Mouse (Mus musculus) c-Kit-positive CD71-positive TER-119-positive erythroid progenitor cells, embryonic 14.5 days (primary cell): Measurements from ENCODE around the gene Cnnm3.
"Not testable (repeated sequence)": the region's sequence is repeated elsewhere in the genome, so short reads cannot be mapped to it uniquely, and the experiment has no call there.

Experiments
- DNase-seq: peaks from one replicate; pipeline ENCODE4 v3.0.0-alpha.2; 2013; ENCODE audit warnings: low spot score

Gene Cnnm3

DNA sequence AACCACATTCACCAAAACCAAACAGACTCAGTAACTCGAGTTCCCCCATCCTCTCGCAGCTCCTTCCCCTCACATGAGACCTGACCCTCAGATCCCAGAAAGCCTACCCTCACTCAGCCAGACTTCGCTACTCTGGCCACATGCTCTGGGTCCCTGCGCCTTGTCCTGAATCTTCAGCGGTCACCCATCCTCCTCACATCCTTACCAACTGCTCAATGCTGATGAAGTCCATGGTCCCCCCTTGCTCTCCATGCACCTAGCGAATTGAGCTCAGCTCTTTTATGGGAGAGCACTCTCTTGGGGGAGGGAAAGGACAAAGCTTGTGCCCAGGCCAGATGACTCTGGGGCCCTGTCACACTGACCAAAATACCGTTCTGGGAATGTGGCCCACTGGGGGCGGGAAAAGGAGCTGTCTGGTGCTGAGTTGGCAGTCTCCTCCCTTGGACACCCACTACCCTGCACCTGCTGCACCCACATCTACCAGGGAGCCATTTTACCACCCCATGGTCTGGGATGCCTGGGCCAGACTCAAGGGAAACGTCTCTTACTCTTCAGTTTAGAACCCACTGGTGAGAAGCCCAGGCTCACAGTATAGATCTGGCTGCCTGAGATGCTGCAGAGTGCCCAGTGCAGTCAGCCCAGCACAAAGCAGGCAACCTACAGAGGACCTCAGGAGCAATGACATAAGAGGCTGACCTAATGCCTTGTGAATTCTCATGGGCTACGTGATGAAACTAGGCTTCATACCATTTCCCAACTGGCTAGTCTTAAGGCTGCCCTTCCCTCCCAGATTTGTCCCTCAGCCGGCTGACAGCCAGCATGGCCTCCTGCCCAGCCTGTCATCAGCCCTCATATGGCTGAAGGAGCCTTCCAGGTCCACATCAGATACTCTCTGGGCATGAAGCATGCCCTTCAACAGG is 24.1 kb downstream of the Cnnm3 start:
- DNase-seq: no peak

DNA sequence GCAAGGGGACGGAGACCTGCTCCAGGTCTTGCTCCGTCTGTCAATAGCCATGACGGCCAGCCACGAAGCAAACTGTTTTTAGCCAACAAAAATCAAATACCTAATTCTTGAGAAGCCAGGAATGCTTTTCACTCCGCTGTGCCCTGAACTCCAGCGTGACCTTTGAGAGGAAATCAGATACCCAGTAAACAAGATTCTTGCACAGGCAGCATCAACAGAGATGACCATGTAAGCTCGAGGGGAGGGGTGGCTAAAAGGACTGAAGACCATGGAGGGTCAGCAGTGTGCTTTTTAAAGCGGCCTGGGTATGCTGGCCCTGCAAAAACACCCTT is 24.7 kb downstream of the Cnnm3 start:
- DNase-seq: no peak

GRCm38 (mm10) chr1:36536783-36537182 is 25.1 kb downstream of the Cnnm3 start, which contains the start of gene Ankrd23:
TSS of gene Ankrd23 (minus strand) at chr1:36536883.
- DNase-seq: not testable (repeated sequence)

DNA sequence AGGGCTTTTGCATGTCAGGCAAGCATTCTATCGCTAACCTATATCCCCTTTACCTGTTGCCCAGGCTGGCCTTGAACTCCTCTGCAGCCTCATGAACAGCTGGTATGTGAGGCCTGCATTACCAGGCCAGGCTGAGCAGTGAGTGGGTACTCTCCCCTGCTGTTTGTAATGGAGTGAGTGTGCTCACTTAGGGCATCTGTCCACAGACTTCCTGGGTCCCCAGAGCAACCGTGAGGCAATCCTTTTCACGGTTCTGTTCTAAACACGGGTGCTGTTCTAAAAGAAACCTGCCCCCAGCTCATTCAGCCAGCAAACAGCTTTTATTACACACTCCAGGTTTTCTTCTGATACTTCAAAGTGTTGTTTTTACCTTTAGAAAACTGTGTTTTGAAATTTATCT is 27.1 kb downstream of the Cnnm3 start:
- no peak for DNase-seq

GRCm38 (mm10) chr1:36539186-36539585 is 27.5 kb downstream of the Cnnm3 start, which contains the start of gene Gm42417:
TSS of gene Gm42417 (minus strand) at chr1:36539429.
- DNase-seq: no peak

DNA sequence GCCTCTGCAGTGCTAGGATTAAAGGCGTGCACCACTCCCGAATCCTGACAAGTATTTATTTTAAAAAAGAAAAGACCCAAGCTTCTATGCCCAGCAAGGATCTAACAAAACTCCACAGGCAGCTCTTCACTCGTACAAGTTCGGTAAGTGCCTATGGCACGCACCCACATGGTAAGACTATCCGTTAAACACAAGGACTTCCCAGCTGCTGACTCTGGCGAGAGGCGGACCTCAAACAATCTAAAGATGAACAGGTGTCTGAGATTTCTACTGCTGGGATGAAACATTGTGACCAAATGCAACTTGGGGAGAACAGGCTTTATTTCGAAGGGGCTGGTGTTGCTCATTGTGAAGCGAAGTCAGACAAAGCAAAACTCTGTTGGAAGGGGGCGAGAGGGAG is 28.5 kb downstream of the Cnnm3 start:
- DNase-seq: no peak

- no peak for DNase-seq
Measured at GRCm38 (mm10) chr1:36540807-36541206, 29.1 kb downstream of the Cnnm3 start.

- DNase-seq: no peak
Measured at GRCm38 (mm10) chr1:36541844-36542243, 30.2 kb downstream of the Cnnm3 start.

GRCm38 (mm10) chr1:36542925-36543324 is 31.3 kb downstream of the Cnnm3 start:
- DNase-seq: no peak

DNA sequence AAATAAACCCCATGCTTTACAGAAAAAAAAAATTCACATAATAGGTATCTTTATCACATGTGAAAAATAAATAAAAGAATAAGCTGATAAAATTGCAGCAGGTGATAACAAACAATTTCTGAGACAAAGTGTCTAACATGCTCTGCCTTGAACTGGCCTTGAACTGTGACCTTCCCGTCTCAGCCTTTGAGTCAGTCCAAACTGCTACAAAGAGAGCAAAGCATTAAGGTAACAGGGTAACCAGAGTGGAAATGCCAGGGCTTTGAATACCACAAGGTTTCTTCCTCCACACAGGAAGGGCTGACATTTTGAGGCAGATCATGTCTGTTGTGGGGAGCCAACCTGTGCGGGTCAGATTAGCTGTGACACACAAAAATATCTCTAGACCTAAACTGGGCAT is 33.7 kb downstream of the Cnnm3 start:
- DNase-seq: no peak

GRCm38 (mm10) chr1:36545845-36546600 is 34.4 kb downstream of the Cnnm3 start:
- no peak for DNase-seq

DNA sequence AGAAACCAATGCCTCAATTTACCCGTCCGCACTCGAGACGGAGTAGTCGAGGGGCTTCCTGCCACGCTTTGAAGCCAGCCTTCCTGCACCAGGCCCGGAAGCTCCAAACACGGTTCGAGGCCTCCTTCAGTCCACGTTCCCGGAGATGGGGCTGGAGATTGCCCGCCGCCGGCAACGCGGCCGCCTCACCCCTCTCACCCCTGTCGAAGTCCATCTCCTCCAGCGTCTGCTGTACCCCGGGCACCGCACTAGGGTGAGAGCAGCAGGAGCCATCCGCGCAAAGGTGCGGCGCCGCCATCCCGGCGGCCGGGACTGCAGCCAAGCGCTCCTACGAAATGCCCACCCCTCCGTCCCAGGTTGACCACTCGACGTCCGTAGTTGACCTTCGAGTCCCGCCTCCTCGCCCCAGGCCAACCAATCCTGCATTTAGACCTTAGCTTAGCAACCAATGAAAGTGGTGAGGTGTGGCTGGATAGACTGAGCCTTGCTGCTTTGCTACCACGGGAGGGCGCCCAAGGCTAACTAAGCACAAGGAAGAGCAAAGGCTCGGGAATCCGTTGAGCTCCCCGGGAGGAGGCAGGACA is 35.3 kb downstream of the Cnnm3 start, which contains the start of gene Ankrd39:
Gene Ankrd39 (minus strand): TSS at position 558 of the 584 bp plus-strand sequence.
- DNase-seq: peak; percentile 97

DNA sequence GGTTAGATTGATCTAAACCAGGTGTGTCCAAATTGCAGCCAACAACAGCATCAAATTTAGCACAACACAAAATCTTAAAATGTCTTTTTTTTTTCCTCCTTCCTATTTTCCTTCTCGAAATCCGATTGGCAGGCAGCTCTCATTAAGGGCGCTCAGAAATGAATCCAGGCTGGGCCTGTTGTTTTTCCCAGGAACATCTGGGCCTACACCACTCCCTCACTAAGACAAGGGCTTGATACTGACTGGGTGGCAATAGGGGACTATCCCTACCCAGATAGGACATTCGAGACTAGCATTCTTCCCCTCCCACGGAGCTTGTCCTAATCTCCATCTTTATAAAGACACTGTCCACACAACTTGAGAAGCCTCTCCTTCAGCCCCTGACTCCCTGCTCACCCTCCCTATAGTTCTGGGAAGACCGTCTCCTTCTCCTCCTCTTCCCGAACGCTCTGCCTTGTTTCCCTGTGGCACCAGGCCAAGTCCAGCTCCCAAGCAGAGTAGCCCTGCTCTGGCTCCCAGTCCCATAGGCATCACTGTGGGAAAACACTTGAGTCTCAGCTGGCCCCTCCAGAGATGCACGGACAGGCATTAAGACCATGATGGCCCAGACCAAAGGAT is 36.4 kb downstream of the Cnnm3 start:
- no peak for DNase-seq

GRCm38 (mm10) chr1:36548771-36549170 is 37.1 kb downstream of the Cnnm3 start:
- no peak for DNase-seq

GRCm38 (mm10) chr1:36549491-36549890 is 37.8 kb downstream of the Cnnm3 start:
- DNase-seq: no peak

DNA sequence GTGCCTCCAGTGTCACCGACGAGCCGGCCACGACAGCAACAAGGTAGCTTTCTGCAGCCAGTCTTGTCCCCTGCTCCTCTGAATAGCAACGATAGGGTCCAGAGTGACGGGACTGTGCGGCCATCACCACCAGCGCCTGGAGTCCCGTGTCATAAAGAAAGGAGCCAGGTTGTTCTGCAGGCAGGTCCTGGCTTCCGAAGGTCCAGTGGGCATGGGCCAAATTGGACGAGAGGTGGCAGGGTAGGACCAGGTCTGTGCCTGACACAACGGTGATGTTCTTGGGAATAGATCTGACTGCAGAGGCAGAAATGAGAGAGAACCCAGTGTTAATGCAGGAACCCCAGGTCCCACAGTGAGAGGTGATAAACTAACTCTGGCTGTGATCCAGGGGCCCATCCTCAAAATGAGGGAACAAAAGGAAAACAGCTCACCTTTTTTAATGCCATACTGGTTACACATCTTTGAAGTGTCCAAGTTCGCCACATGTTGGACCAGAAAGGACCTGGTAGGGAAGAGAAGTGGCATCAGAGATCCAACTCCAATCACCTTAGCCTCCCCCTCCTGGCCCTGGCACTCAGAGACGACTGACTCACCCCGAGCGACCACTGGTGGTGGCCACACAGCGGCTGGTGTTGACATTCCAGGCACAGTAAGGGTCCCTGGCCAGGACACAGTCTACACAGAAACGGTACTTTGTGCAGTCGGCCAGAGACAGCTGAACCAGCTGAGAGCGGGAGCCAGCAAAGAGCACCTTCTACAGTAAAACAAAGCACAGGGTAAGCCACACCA is 38.6 kb downstream of the Cnnm3 start:
- no peak for DNase-seq

DNA sequence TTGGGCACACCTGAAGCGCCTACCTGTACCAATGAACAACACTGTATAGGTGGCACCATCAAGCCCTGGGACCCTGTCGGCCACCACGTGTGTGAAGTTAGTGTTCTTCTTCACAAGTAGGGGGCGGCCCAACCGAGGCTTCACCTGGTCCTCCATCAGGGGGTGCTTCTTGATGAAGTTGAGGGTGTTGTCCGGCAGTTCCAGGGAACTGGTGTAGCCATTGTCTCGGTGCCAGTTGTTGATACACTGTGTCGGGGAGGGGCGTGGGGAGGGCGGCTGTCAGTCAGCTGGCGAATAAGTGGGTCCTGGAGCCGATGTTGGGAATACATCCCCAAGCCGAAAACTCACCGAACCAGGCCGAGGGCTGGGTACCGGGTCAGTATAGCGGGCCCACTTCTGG is 40.2 kb downstream of the Cnnm3 start:
- DNase-seq: no peak

GRCm38 (mm10) chr1:36552506-36552905 is 40.8 kb downstream of the Cnnm3 start:
- DNase-seq: no peak

GRCm38 (mm10) chr1:36554633-36555399 is 43.1 kb downstream of the Cnnm3 start:
- no peak for DNase-seq

GRCm38 (mm10) chr1:36555798-36556395 is 44.2 kb downstream of the Cnnm3 start:
- DNase-seq: no peak
